8 mouse cellular contexts compared by ENCODE assay signal in genomic region chr2:110179669-110180315, GRCm38 (mm10).
DNase-seq lines count a peak whose midpoint lies in the region; ATAC-seq lines count a peak whose summit lies in the region.

No protein-coding gene starts in this region.

- H3K4me1 ChIP-seq in forebrain, embryonic 15.5 days, result peaks cover 23% of the 10 kb centered on the region
- peaks cover 15% of the 10 kb centered on the region for H3K4me1 ChIP-seq in hindbrain, embryonic 14.5 days (replicated peaks; ENCODE audit: control insufficient read depth, insufficient read depth, low read length)
- H3K4me1 ChIP-seq in liver, embryonic 11.5 days (replicated peaks; ENCODE audit: control insufficient read depth, insufficient read depth, low read length), result 0 out of 2 replicates have a peak, but pooled peaks cover 5% of the 10 kb centered on the region
- H3K4me1 ChIP-seq in neural tube, embryonic 15.5 days, result peaks cover 19% of the 10 kb centered on the region

- no peak overlapping the region for H3K4me3 ChIP-seq in forebrain, embryonic 15.5 days
- H3K4me3 ChIP-seq in hindbrain, embryonic 14.5 days (replicated peaks; ENCODE audit: low read length), result no peak overlapping the region
- H3K4me3 ChIP-seq in liver, embryonic 11.5 days (ENCODE audit: low read depth, low read length), result no peak overlapping the region
- H3K4me3 ChIP-seq in neural tube, embryonic 15.5 days (replicated peaks), result no peak overlapping the region

- no peaks in the 10 kb centered on the region for H3K36me3 ChIP-seq in forebrain, embryonic 15.5 days
- no peaks in the 10 kb centered on the region for H3K36me3 ChIP-seq in hindbrain, embryonic 14.5 days (replicated peaks; ENCODE audit: control insufficient read depth, insufficient read depth)
- no peaks in the 10 kb centered on the region for H3K36me3 ChIP-seq in liver, embryonic 11.5 days (ENCODE audit: control insufficient read depth, insufficient read depth, low read length)
- no peaks in the 10 kb centered on the region for H3K36me3 ChIP-seq in neural tube, embryonic 15.5 days

- DNase-seq in urinary bladder, postnatal 14 days (ENCODE audit: low spot score), result peak; percentile 28
- DNase-seq in urinary bladder, adult 2 months (ENCODE audit: low spot score), result no peak
- no peak for DNase-seq in hindbrain, embryonic 14.5 days (ENCODE audit: low spot score)
- DNase-seq in liver, embryonic 11.5 days (ENCODE audit: low spot score), result no peak
- DNase-seq in thymus, postnatal 14 days, result no peak
- no peak for DNase-seq in left cerebral cortex, adult 8-10 months (ENCODE audit: low spot score in 2 of 2)

- peak; percentile 59 for ATAC-seq in forebrain, embryonic 15.5 days (replicated peaks)
- peak; percentile 68 for ATAC-seq in hindbrain, embryonic 14.5 days (ENCODE audit: low FRiP score)
- peak; percentile 48 for ATAC-seq in liver, embryonic 11.5 days (replicated peaks; ENCODE audit: low FRiP score)
- ATAC-seq in neural tube, embryonic 15.5 days (ENCODE audit: low FRiP score), result peak; percentile 76

- no peak overlapping the region for H3K4me2 ChIP-seq in forebrain, embryonic 15.5 days (replicated peaks)
- no peak overlapping the region for H3K4me2 ChIP-seq in hindbrain, embryonic 14.5 days (replicated peaks)
- no peak overlapping the region for H3K4me2 ChIP-seq in liver, embryonic 11.5 days
- no peak overlapping the region for H3K4me2 ChIP-seq in neural tube, embryonic 15.5 days

- 37% methylated on average over 10 of the region's 10 CpGs for WGBS in forebrain, embryonic 15.5 days
- 19% methylated on average over 10 of the region's 10 CpGs for WGBS in hindbrain, embryonic 14.5 days
- WGBS in liver, embryonic 11.5 days, result 35% methylated on average over 10 of the region's 10 CpGs
- WGBS in neural tube, embryonic 15.5 days, result 11% methylated on average over 10 of the region's 10 CpGs

- H3K9ac ChIP-seq in forebrain, embryonic 15.5 days (replicated peaks), result no peak overlapping the region
- H3K9ac ChIP-seq in hindbrain, embryonic 14.5 days, result 0 out of 2 replicates have a peak overlapping the region, but pooled peaks have one; percentile 9
- H3K9ac ChIP-seq in liver, embryonic 11.5 days (ENCODE audit: low read depth, low read length), result no peak overlapping the region
- H3K9ac ChIP-seq in neural tube, embryonic 15.5 days (replicated peaks), result no peak overlapping the region

- H3K27me3 ChIP-seq in forebrain, embryonic 15.5 days, result no peaks in the 10 kb centered on the region
- no peaks in the 10 kb centered on the region for H3K27me3 ChIP-seq in hindbrain, embryonic 14.5 days (ENCODE audit: control insufficient read depth, insufficient read depth, low read length)
- H3K27me3 ChIP-seq in liver, embryonic 11.5 days (replicated peaks; ENCODE audit: control insufficient read depth, insufficient read depth, low read length), result 0 out of 2 replicates have a peak, but pooled peaks cover 2% of the 10 kb centered on the region
- H3K27me3 ChIP-seq in neural tube, embryonic 15.5 days (replicated peaks), result no peaks in the 10 kb centered on the region

- no peaks in the 10 kb centered on the region for H3K9me3 ChIP-seq in forebrain, embryonic 15.5 days
- no peaks in the 10 kb centered on the region for H3K9me3 ChIP-seq in hindbrain, embryonic 14.5 days (ENCODE audit: control insufficient read depth, low read length)
- no peaks in the 10 kb centered on the region for H3K9me3 ChIP-seq in liver, embryonic 11.5 days (ENCODE audit: control insufficient read depth, low read length)
- H3K9me3 ChIP-seq in neural tube, embryonic 15.5 days (replicated peaks), result no peaks in the 10 kb centered on the region

- H3K27ac ChIP-seq in forebrain, embryonic 15.5 days (replicated peaks), result 0 out of 2 replicates have a peak overlapping the region, but pooled peaks have one; percentile 0
- peak overlapping the region; percentile 55 for H3K27ac ChIP-seq in hindbrain, embryonic 14.5 days
- 0 out of 2 replicates have a peak overlapping the region, but pooled peaks have one; percentile 38 for H3K27ac ChIP-seq in liver, embryonic 11.5 days (ENCODE audit: low read depth, low read length)
- peak overlapping the region; percentile 60 for H3K27ac ChIP-seq in neural tube, embryonic 15.5 days (replicated peaks)

Comparison
In these comparisons a context has a peak if more than half of its experiments do, and no peak if none do; other contexts are left out.
1. H3K27ac ChIP-seq: peak in every context shown above with its lines; median percentile 60 in neural tube, embryonic 15.5 days; 55 in hindbrain, embryonic 14.5 days; 38 in liver, embryonic 11.5 days; 0 in forebrain, embryonic 15.5 days.